Mouse (Mus musculus): ENCODE measurements around the gene Hoxd1. TPM values are rescaled to one million over a fixed set of nuclear protein-coding genes. Genes with fewer than 3 reads are reported as not detected.

The Hoxd1 gene
- polyA plus RNA-seq, 1 experiment from 2014 or later: 0.61 TPM

DNA sequence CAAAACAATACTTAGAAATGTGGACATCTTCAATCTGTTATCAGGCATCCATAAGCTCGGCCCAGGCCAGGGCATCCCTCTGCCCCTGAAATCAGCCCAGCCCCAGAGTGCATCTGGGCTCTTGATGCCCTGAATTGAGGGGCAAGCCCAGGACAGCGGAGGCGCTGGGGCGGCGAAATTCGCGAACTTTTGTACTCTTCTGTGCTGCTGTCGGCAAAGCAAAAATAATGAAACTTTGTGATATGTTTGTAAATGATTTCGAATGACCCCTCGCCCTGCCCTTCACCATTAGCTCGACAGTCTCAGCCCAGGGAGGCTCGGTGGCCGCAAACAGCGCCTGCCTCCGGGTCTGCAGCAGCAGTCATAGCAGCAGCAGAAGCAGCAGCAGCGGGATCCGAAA, 37.6 kb upstream of the Hoxd1 start:
- ATAC-seq (ENCODE audit: low FRiP score, low read depth): no peak
- H3K27me3 ChIP-seq: peaks cover 98% of the 10 kb centered on the region
- no peaks in the 10 kb centered on the region for H3K36me3 ChIP-seq
- H3K4me1 ChIP-seq: peaks cover 27% of the 10 kb centered on the region
- no peak overlapping the region for H3K4me3 ChIP-seq
- H3K9me3 ChIP-seq: no peaks in the 10 kb centered on the region
- 25% methylated on average over 17 of the region's 17 CpGs for WGBS
- H3K27ac ChIP-seq: no peak overlapping the region
- H3K4me2 ChIP-seq (replicated peaks): no peak overlapping the region
- no peak overlapping the region for H3K9ac ChIP-seq

DNA sequence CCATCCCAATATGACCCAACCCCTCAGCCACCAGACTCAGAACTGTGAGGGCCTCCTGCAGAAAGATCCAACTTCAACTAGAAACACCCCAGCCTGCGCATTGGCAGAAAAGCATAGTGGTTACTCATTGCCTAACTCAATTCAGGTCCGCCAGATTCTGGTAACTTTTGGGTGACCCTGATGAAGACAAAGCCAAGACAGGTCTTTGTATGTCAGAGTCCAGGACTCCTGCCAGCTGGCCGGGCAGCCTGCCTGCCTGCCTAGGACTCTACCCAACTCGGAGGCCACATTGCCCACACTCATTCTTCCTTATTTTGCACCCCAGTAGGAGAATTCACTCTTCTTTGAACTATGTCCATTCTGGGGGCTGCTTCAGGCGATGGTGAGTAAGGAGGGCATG, 36.2 kb upstream of the Hoxd1 start, which contains the start of gene Gm28230:
Gene Gm28230, plus strand, starts transcription at position 178 of the 400 bp plus-strand sequence.
- peak within 1 kb of the TSS; percentile 66 for H3K4me2 ChIP-seq (replicated peaks)
- no peak within 1 kb of the TSS for H3K27ac ChIP-seq
- H3K9ac ChIP-seq: peak within 1 kb of the TSS; percentile 53
- H3K9me3 ChIP-seq: no peaks in the 10 kb centered on the region
- H3K27me3 ChIP-seq: peaks cover 98% of the 10 kb centered on the region
- WGBS: 35% methylated on average over 5 of the region's 5 CpGs
- H3K4me3 ChIP-seq: peak within 1 kb of the TSS; percentile 38
- peaks cover 19% of the 10 kb centered on the region for H3K4me1 ChIP-seq
- ATAC-seq (ENCODE audit: low FRiP score, low read depth): no peak
- no peaks in the 10 kb centered on the region for H3K36me3 ChIP-seq

DNA sequence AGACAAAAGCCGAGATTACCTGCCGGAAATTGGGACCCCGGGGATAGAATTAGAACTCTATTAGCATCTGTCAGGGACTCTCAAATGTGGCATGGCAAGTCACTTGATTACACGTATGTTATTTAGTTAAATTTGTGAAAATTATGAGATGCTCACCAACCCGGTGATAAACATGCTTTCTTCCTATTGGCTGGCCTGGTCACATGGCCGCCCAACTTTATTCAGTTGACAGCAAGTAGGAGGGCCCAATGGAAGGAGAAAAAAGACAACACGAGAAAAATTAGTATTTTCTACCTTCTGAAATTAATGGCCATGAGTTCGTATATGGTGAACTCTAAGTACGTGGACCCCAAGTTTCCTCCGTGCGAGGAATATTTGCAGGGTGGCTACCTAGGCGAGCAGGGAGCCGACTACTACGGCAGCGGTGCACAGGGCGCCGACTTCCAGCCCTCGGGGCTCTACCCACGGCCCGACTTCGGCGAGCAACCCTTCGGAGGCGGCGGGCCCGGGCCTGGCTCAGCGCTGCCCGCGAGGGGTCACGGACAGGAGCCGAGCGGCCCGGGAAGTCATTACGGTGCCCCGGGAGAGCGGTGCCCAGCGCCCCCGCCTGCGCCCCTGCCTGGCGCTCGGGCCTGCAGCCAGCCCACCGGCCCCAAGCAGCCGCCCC, 35.7 kb upstream of the Hoxd1 start:
- Histone ChIP-seq H3K36me3 (no peaks in the 10 kb centered on the region), H3K27ac (no peak overlapping the region), H3K4me3 (peak overlapping the region; percentile 38), H3K4me1 (peaks cover 14% of the 10 kb centered on the region), H3K4me2 (replicated peaks) (peak overlapping the region; percentile 66), H3K27me3 (peaks cover 98% of the 10 kb centered on the region), H3K9ac (peak overlapping the region; percentile 53), H3K9me3 (no peaks in the 10 kb centered on the region)
- no peak for ATAC-seq (ENCODE audit: low FRiP score, low read depth)
- 3% methylated on average over 43 of the region's 43 CpGs for WGBS

DNA sequence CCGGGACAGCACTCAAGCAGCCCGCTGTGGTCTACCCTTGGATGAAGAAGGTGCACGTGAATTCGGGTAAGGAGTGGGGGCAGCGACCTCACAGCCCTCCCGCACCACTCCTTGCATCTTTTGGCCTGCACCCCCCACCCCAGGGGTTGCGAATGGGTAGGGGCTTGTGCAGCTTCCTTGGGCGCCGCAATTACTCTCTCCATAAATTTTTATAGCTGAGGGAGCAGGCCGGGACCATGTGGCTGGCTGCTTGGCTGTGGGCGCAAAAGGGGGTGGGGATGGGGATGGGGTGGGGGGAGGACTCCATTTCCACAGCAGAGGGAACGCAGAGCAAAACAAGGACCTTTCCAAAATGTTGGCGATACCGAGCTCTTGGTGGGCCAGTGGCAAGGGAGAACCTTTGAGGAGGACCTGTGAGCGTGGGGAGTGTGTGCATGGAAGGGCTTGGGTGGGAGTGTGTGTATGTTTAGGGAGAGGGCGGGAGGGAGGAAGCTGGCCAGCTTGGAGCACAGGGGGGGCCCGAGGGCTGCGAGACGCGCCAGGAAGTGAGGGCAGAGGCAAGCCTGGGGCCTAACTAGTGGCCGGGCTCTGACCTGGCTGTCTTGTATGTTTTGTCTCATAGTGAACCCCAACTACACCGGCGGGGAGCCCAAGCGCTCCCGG, 35.0 kb upstream of the Hoxd1 start:
- Histone ChIP-seq H3K27me3 (peaks cover 98% of the 10 kb centered on the region), H3K27ac (no peak overlapping the region), H3K36me3 (no peaks in the 10 kb centered on the region), H3K9me3 (no peaks in the 10 kb centered on the region), H3K4me1 (peaks cover 18% of the 10 kb centered on the region), H3K4me2 (replicated peaks) (peak overlapping the region; percentile 66), H3K9ac (peak overlapping the region; percentile 53), H3K4me3 (peak overlapping the region; percentile 38)
- ATAC-seq (ENCODE audit: low FRiP score, low read depth): no peak
- 8% methylated on average over 25 of the region's 25 CpGs for WGBS

DNA sequence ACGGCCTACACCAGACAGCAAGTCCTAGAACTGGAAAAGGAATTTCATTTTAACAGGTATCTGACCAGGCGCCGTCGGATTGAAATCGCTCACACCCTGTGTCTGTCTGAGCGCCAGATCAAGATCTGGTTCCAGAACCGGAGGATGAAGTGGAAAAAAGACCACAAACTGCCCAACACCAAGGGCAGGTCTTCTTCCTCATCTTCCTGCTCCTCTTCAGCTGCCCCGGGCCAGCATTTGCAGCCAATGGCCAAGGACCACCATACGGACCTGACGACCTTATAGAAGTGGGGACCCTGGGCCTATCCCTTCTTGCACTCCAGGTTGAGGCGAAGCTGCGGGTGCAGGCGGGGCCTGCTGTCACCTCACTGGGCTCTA, 34.5 kb upstream of the Hoxd1 start:
- Histone ChIP-seq H3K27ac (no peak overlapping the region), H3K27me3 (peaks cover 97% of the 10 kb centered on the region), H3K9ac (no peak overlapping the region), H3K9me3 (no peaks in the 10 kb centered on the region), H3K4me3 (no peak overlapping the region), H3K4me2 (replicated peaks) (no peak overlapping the region; the same call in 1 of the 2 replicates), H3K36me3 (no peaks in the 10 kb centered on the region), H3K4me1 (peaks cover 23% of the 10 kb centered on the region)
- 34% methylated on average over 13 of the region's 13 CpGs for WGBS
- ATAC-seq (ENCODE audit: low FRiP score, low read depth): no peak

DNA sequence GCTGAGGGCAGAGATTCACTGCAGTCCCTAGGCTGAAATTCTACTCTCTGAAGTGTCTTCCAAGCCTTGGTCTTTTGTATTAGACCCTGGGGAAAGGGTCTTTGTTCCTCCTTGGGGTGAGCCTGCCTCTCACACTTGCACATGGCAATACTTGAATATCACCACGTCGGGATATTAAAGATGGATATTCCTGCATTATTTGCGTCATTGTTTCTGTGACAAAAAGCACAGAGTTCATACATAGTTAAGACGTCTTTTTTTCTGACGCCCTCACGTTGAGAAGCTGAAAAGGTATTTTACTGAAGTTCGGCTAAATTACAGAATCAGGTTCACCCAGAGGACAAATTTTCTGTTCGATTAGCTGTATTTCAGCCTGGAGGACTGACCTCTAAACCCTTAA, 32.4 kb upstream of the Hoxd1 start:
- no peak overlapping the region for H3K9ac ChIP-seq
- H3K27ac ChIP-seq: no peak overlapping the region
- ATAC-seq (ENCODE audit: low FRiP score, low read depth): no peak
- H3K36me3 ChIP-seq: no peaks in the 10 kb centered on the region
- peaks cover 97% of the 10 kb centered on the region for H3K27me3 ChIP-seq
- 37% methylated on average over 8 of the region's 8 CpGs for WGBS
- H3K9me3 ChIP-seq: no peaks in the 10 kb centered on the region
- no peak overlapping the region for H3K4me3 ChIP-seq
- no peak overlapping the region for H3K4me2 ChIP-seq (replicated peaks)
- peaks cover 26% of the 10 kb centered on the region for H3K4me1 ChIP-seq

DNA sequence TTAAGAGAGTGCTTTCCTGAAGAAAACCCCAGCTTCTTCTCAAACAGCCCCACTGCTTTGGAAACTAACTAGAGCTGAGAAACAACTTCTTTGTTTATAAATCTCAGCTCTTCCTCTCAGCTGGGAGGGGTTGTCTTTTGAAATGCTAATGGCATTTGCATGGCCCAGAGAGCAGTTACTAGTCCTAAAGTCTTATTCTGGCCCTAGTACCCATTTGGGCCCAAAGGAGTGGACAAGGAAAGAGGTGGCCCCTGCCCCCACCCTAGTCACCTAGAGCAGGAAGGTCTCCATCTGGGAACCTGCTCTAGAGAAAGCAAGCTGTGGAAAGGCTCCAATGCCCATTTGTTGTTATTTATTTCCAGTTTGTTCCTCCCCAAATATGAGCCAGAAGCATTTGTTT, 31.7 kb upstream of the Hoxd1 start:
- Histone ChIP-seq H3K4me3 (no peak overlapping the region), H3K4me1 (peaks cover 32% of the 10 kb centered on the region), H3K4me2 (replicated peaks) (no peak overlapping the region), H3K9me3 (no peaks in the 10 kb centered on the region), H3K27me3 (peaks cover 97% of the 10 kb centered on the region), H3K36me3 (no peaks in the 10 kb centered on the region), H3K9ac (no peak overlapping the region), H3K27ac (no peak overlapping the region)
- no peak for ATAC-seq (ENCODE audit: low FRiP score, low read depth)

DNA sequence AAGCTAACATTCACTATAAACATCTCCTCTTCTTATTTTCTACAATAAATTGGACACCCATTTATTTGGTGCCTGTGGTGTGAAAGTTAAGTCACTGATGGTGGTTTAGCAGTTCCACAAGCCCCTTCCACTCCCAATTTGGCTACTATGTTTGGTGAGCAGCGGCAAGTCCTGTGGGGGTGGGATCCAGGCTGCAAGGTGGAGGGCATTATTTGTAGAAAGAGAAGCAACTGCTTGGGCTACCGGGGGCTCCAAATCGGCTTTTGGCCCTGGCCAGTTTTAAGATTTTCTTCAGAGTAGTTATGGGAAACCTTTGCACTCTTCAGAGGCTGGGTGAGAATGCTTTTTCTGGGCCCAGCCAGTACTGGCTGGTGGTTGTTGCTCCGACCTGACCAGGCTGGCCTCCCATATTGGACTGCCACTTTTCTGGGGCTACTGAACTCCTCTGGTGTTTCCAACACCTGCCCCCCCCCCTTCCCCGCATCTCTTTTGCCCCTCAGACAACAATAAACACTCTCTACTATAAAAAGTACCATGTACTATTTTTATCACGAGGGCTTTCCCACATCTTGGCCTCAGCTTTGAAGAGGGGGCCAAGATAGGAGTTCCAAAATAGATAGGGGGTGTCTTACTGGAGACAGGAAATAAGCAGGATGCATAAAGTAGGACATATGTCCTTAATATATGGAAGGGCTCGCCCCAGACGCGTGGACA, 30.8 kb upstream of the Hoxd1 start:
- peaks cover 37% of the 10 kb centered on the region for H3K4me1 ChIP-seq
- ATAC-seq (ENCODE audit: low FRiP score, low read depth): no peak
- no peaks in the 10 kb centered on the region for H3K36me3 ChIP-seq
- H3K27ac ChIP-seq: no peak overlapping the region
- H3K27me3 ChIP-seq: peaks cover 97% of the 10 kb centered on the region
- H3K9me3 ChIP-seq: no peaks in the 10 kb centered on the region
- WGBS: 20% methylated on average over 9 of the region's 9 CpGs
- H3K4me3 ChIP-seq: no peak overlapping the region
- no peak overlapping the region for H3K4me2 ChIP-seq (replicated peaks)
- no peak overlapping the region for H3K9ac ChIP-seq

DNA sequence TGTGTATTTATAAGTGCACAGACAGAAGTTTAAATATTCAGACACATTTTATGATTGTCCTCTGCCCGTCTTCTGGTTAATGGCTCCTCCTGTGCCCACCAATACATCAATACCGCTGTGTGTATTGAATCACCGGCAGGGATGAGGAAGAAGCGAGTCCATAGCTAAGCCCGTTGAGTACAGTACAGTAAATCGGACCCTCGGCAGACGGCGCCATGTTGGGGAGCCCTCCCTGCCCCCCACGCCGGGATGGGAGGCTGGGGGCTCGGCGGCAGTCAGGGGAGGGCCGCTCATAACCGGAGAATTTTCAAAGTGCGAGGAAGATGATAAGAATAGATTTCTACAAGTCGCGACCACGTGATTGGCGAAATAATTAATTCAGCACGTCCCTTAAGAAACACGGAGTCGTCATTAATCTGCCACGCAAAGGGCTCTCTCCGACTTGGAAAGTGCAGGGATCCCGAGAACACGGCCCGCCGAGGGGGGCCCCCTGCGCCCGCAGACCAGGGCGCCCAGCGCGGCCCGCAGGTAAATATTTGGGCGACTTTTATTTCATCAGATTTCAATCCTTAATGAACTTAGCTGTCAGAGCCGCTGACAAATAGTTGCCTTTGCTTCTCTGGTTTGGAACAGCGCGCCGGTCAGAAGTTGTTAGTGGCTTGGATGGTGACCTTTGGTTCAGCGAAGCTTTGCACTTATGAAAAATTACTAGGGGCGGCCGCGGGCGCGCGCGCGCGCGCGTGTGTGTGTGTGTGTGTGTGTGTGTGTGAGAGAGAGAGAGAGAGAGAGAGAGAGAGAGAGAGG, 30.1 kb upstream of the Hoxd1 start:
- no peak overlapping the region for H3K27ac ChIP-seq
- peak overlapping the region; percentile 28 for H3K4me3 ChIP-seq
- H3K9ac ChIP-seq: no peak overlapping the region
- ATAC-seq (ENCODE audit: low FRiP score, low read depth): 0 out of 2 replicates have a peak, but pooled peaks have one; percentile 18
- H3K27me3 ChIP-seq: peaks cover 97% of the 10 kb centered on the region
- peak overlapping the region; percentile 53 for H3K4me2 ChIP-seq (replicated peaks)
- H3K4me1 ChIP-seq: peaks cover 35% of the 10 kb centered on the region
- 1% methylated on average over 52 of the region's 52 CpGs for WGBS
- H3K36me3 ChIP-seq: no peaks in the 10 kb centered on the region
- no peaks in the 10 kb centered on the region for H3K9me3 ChIP-seq

DNA sequence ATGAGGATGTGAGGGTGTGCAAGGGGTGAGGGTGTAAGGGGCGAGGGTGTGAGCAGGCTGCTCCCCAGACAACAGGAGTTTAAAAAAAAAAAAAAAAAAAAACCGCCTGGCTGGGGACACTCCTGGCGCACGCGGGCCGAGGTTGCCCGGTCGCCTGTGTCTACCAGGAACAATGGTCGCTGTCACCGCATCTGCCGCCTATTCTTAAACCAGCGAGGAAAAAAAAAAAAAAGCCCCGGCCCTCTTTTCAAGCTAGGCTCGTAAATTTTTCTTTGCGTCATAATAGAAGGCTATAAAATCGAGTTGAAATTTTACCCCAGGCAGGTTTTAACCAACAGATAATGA, 29.5 kb upstream of the Hoxd1 start:
- ATAC-seq (ENCODE audit: low FRiP score, low read depth): no peak
- Histone ChIP-seq H3K4me2 (replicated peaks) (peak overlapping the region; percentile 53), H3K9ac (no peak overlapping the region), H3K27me3 (peaks cover 97% of the 10 kb centered on the region), H3K4me3 (peak overlapping the region; percentile 28; the same call in 1 of the 2 replicates), H3K27ac (no peak overlapping the region), H3K9me3 (no peaks in the 10 kb centered on the region), H3K36me3 (no peaks in the 10 kb centered on the region), H3K4me1 (peaks cover 34% of the 10 kb centered on the region)
- WGBS: 1% methylated on average over 16 of the region's 16 CpGs

DNA sequence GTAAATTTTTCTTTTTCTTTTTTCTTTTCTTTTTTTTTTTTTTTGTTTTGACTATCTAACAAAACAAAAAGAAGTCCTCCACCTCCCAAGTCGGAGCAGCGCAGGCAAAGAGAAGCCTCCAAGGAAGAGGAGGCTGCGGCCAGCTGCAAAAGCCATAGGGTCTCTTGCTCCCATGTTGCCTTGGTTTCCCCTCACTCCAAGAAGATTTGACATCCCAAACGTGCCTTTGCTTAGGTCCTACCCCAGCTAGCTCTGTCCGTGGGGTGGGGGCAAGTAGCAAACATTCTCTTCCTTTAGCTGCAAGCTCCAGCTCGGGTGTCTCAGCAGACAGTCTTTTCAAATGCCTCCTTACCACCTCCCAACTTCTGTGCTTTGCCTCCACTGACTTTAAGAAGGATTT, 29.0 kb upstream of the Hoxd1 start:
- Histone ChIP-seq H3K4me1 (peaks cover 34% of the 10 kb centered on the region), H3K9me3 (no peaks in the 10 kb centered on the region), H3K36me3 (no peaks in the 10 kb centered on the region), H3K9ac (no peak overlapping the region), H3K27me3 (peaks cover 97% of the 10 kb centered on the region), H3K4me3 (no peak overlapping the region), H3K4me2 (replicated peaks) (no peak overlapping the region), H3K27ac (no peak overlapping the region)
- ATAC-seq (ENCODE audit: low FRiP score, low read depth): no peak
- 12% methylated on average over 6 of the region's 6 CpGs for WGBS

DNA sequence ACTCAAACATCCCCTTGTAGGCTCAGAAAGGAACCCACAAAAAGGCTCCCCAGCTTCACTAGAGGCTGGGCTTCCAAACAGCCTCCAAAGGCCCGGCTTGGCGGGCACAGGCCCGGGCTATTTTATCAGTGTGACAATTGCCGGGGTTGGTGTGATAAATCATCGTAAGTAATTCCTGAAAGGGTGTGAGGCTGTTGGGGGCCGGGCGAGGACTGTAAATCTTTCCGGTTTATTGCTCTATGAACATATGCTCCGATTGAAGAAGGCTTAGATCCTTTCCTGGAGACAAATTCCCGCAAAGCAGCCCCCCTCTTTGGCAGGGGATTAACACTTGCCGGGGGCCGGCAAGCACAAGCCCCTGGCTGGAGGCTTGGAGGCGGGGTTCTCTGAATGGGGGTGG, 28.3 kb upstream of the Hoxd1 start:
- Histone ChIP-seq H3K9ac (no peak overlapping the region), H3K4me3 (no peak overlapping the region), H3K4me1 (peaks cover 34% of the 10 kb centered on the region), H3K4me2 (replicated peaks) (no peak overlapping the region), H3K27me3 (peaks cover 97% of the 10 kb centered on the region), H3K36me3 (no peaks in the 10 kb centered on the region), H3K27ac (no peak overlapping the region), H3K9me3 (no peaks in the 10 kb centered on the region)
- WGBS: 6% methylated on average over 13 of the region's 13 CpGs
- ATAC-seq (ENCODE audit: low FRiP score, low read depth): no peak
